Mouse (Mus musculus): ENCODE data around the gene Gm42906.

- TF ChIP-seq HCFC1 (IDR thresholded peaks at IDR 0.05; ENCODE audit: low read depth, low read length) (no peak), ZNF384 (IDR thresholded peaks at IDR 0.05; ENCODE audit: low read depth, low read length) (no peak), POLR2A (IDR thresholded peaks at IDR 0.05; ENCODE audit: low read depth, low read length) (no peak)
Observed at GRCm38 (mm10) chr5:151228367-151229005, 199.5 kb downstream of the Gm42906 start.
